Mouse (Mus musculus) heart, embryonic 12.5 days (tissue): Measurements from ENCODE around the gene Gm3591. TPM values are rescaled to one million over a fixed set of nuclear protein-coding genes. Genes with fewer than 3 reads are reported as not detected.
"Not testable (repeated sequence)": the region's sequence is repeated elsewhere in the genome, so short reads cannot be mapped to it uniquely, and the experiment has no call there.

Experiments
- ATAC-seq: fragments of 200-750 bp; cut with Nextera tagmentation; 2 replicates; pipeline ENCODE4 v1.8.0; 2017; ENCODE audit warnings: moderate TSS enrichment, moderate library complexity; ENCODE audit not compliant: insufficient number of reproducible peaks, low FRiP score
- H3K27ac ChIP-seq: fragments of 300-500 bp; sonication (generic); 2 replicates; pipeline ENCODE4 v1.5.1; 2016; ENCODE audit warnings: mild to moderate bottlenecking, moderate library complexity; ENCODE audit not compliant: poor library complexity, severe bottlenecking
- H3K27me3 ChIP-seq: fragments of 300-500 bp; sonication (generic); replicated peaks from 2 replicates; pipeline ENCODE4 v1.6.1; 2016; ENCODE audit warnings: mild to moderate bottlenecking, moderate library complexity
- H3K36me3 ChIP-seq: fragments of 300-500 bp; sonication (generic); 2 replicates; pipeline ENCODE4 v1.6.1; 2016; ENCODE audit warnings: mild to moderate bottlenecking, moderate library complexity
- H3K4me1 ChIP-seq: fragments of 300-500 bp; sonication (generic); replicated peaks from 2 replicates; pipeline ENCODE4 v1.6.1; 2016; ENCODE audit warnings: mild to moderate bottlenecking
- H3K4me2 ChIP-seq: fragments of 300-500 bp; sonication (generic); 2 replicates; pipeline ENCODE4 v1.6.1; 2016; ENCODE audit warnings: mild to moderate bottlenecking, moderate library complexity
- H3K4me3 ChIP-seq: fragments of 300-500 bp; sonication (generic); 2 replicates; pipeline ENCODE4 v1.5.1; 2016; ENCODE audit warnings: mild to moderate bottlenecking
- H3K9ac ChIP-seq: fragments of 300-500 bp; sonication (generic); 2 replicates; pipeline ENCODE4 v1.6.1; 2016; ENCODE audit warnings: mild to moderate bottlenecking, moderate library complexity
- H3K9me3 ChIP-seq: fragments of 300-500 bp; sonication (generic); replicated peaks from 2 replicates; pipeline ENCODE4 v1.6.1; 2016; ENCODE audit warnings: mild to moderate bottlenecking, moderate library complexity
- WGBS: fragments of 180-500 bp; shearing (Covaris S2); methylation state at CpG from one replicate; pipeline ENCODE4 v1.1.7; 2016; 5-methylcytosine and 5-hydroxymethylcytosine counted together
- polyA plus RNA-seq: library from polyadenylated mRNA; unstranded; fragments of >200 nt; fragmentation: Nextera tagmentation; extraction: Ambion mirVana; gene quantifications from 2 replicates; pipeline ENCODE4 v1.2.1, GENCODE M21; 2016

The Gm3591 gene
- 2.7 and 3.2 TPM in 2 replicates for polyA plus RNA-seq

DNA sequence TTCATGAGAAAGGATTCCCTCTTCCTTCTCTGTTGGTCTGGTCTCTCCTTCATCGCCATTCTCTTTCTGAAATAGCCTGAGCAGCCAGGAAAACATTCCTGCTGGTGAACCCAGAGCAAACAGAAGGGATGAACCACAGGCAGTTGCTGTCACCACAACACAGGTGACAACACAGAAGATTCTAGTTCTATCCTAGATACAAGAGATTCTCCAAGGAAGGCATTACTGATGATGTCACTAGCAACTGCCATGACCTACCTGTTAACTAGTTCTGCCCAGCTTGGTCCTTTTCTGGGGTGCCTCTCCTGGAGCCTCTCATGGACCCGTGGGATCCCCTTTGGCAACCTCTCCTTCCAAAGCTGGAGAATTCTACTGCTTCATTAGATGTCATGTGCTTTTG, at the start of gene Gm3591:
Gene Gm3591, minus strand, starts transcription at position 101 of the 400 bp plus-strand sequence.
- not testable (repeated sequence) for H3K27me3 ChIP-seq, H3K36me3 ChIP-seq, H3K9ac ChIP-seq, H3K9me3 ChIP-seq, H3K27ac ChIP-seq, H3K4me2 ChIP-seq, ATAC-seq, H3K4me3 ChIP-seq, H3K4me1 ChIP-seq
- WGBS: no CpG with 5 or more reads among the region's 2 CpGs

- not testable (repeated sequence) for H3K4me2 ChIP-seq, ATAC-seq, H3K27ac ChIP-seq, H3K36me3 ChIP-seq, H3K9me3 ChIP-seq, H3K27me3 ChIP-seq, H3K4me3 ChIP-seq, H3K4me1 ChIP-seq, H3K9ac ChIP-seq
- WGBS: no CpG with 5 or more reads among the region's 4 CpGs
Measured at GRCm38 (mm10) chr14:6444511-6444910, 32.2 kb upstream of the Gm3591 start, which contains the start of gene Gm3594. Gm3594 (minus strand) TSS chr14:6444611.

DNA sequence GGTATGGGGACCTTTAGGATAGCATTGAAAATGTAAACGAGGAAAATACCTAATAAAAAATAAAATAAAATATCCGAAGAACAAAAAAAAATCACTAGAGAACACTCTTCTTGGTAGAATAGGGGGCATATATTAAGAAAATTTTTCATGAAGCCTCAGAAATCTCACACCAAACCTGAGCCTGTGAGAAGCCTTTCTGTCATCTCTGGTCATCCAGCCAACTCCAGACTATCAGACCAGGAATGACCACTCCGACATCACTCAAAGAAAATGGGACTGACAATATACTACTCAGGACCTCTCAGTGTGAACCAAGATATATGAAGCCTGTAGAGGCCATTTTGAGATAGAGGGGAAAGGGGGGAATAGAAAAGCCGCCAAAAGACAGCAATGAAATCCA, 28.5 kb upstream of the Gm3591 start:
- WGBS: 67% methylated on average over 1 of the region's 4 CpGs

DNA sequence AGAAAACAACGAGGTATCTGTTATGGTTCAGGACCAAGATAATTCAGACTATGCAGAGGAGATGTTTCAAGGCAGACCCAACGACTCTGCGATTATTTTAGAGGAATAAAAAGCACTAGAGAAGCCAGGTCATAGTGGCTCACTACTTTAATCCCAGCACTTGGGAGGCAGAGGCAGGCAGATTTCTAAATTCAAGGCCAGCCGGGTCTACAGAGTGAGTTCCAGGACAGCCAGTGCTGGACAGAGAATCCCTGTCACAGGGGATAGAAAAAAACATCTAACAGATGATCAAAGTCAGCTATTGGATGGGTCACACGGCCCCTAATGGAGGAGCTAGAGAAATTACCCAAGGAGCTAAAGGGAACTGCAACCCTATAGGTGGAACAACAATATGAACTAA, 27.9 kb upstream of the Gm3591 start:
- H3K9ac ChIP-seq, H3K4me1 ChIP-seq, H3K27me3 ChIP-seq, H3K27ac ChIP-seq, H3K9me3 ChIP-seq, H3K4me3 ChIP-seq, H3K36me3 ChIP-seq, H3K4me2 ChIP-seq, ATAC-seq: not testable (repeated sequence)
- 67% methylated on average over 1 of the region's 5 CpGs for WGBS

More for the DNA sequence above, 28.5 kb upstream of the Gm3591 start:
- not testable (repeated sequence) for H3K4me3 ChIP-seq, H3K9ac ChIP-seq, H3K27me3 ChIP-seq, ATAC-seq, H3K9me3 ChIP-seq, H3K27ac ChIP-seq, H3K4me2 ChIP-seq, H3K36me3 ChIP-seq, H3K4me1 ChIP-seq

GRCm38 (mm10) chr14:6426766-6427165, 14.5 kb upstream of the Gm3591 start:
- Histone ChIP-seq H3K4me3 (peak overlapping the region; percentile 35), H3K4me2 (peak overlapping the region; percentile 62)
- not testable (repeated sequence) for ATAC-seq, H3K4me1 ChIP-seq, H3K9ac ChIP-seq, H3K27ac ChIP-seq, H3K9me3 ChIP-seq, H3K36me3 ChIP-seq, H3K27me3 ChIP-seq
- 9% methylated on average over 25 of the region's 42 CpGs for WGBS

- H3K36me3 ChIP-seq, H3K27me3 ChIP-seq, H3K27ac ChIP-seq, H3K9ac ChIP-seq, ATAC-seq, H3K9me3 ChIP-seq, H3K4me1 ChIP-seq: not testable (repeated sequence)
- H3K4me3 ChIP-seq: peak overlapping the region; percentile 35
- H3K4me2 ChIP-seq: peak overlapping the region; percentile 62
- 19% methylated on average over 22 of the region's 22 CpGs for WGBS
Measured at GRCm38 (mm10) chr14:6426353-6426752, 14.1 kb upstream of the Gm3591 start.

- WGBS: 69% methylated on average over 2 of the region's 4 CpGs
- not testable (repeated sequence) for ATAC-seq, H3K4me1 ChIP-seq, H3K27me3 ChIP-seq, H3K27ac ChIP-seq, H3K36me3 ChIP-seq, H3K9me3 ChIP-seq, H3K4me2 ChIP-seq, H3K4me3 ChIP-seq, H3K9ac ChIP-seq
Measured at GRCm38 (mm10) chr14:6390219-6390618, 22.1 kb downstream of the Gm3591 start, which contains the start of gene Gm16440. Gm16440 (minus strand) TSS chr14:6390319.

Other genes starting within 250 kb of the Gm3591 start
- gene Gm21560, start 193.2 kb downstream of the Gm3591 start, polyA plus RNA-seq: not detected in 2 replicates
- gene Gm3411, start 125.2 kb downstream of the Gm3591 start, polyA plus RNA-seq: 3.1 and 4.5 TPM in 2 replicates
- 0.26 TPM in 1 of 2 replicates, not detected in the other for gene Gm21103, start 107.6 kb downstream of the Gm3591 start, polyA plus RNA-seq
- not detected in 2 replicates for gene Gm3618, start 68.8 kb downstream of the Gm3591 start, polyA plus RNA-seq
- not detected in 2 replicates for gene Gm16440, start 22.2 kb downstream of the Gm3591 start, polyA plus RNA-seq
- not detected in 2 replicates for gene Gm3594, start 32.1 kb upstream of the Gm3591 start, polyA plus RNA-seq
- not detected in 2 replicates for gene Gm8356, start 124.8 kb upstream of the Gm3591 start, polyA plus RNA-seq
- 0.71 and 0.92 TPM in 2 replicates for gene Gm3629, start 178.1 kb upstream of the Gm3591 start, polyA plus RNA-seq
- gene Gm3460, start 209.9 kb upstream of the Gm3591 start, polyA plus RNA-seq: not detected in 2 replicates